Mouse (Mus musculus): ENCODE data around the gene Mrps35.

DNA sequence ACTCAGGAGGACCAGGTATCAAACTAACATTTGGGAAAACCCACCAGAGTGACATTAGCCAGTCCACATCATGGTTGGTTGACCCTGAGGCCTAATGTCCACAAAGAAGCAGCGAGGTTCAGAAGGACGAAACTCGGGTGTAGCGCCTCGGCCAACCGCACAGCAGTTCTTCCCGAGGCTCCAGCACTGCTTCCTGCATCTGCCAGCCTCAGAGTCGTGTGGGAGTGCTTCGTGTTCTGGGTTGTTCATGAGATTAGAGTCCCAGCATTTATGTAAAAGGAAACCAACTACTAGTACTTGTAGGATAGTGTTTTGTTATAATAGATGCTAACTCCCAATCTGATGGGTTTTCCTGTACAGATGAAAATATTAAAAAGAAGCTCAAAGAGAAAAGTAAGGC, 43.3 kb upstream of the Mrps35 start:
- TF ChIP-seq GATA1 (IDR thresholded peaks at IDR 0.05; ENCODE audit: low read length) = no peak
- TF ChIP-seq TAL1 (IDR thresholded peaks at IDR 0.05; ENCODE audit: low read length) = no peak
